Mouse (Mus musculus) intestine, embryonic 15.5 days (tissue): ENCODE results near the gene Cxcl13. TPM values are rescaled to one million over a fixed set of nuclear protein-coding genes. Genes with fewer than 3 reads are reported as not detected.
A peak's percentile ranks its signal among the peaks of the same experiment; 100 is the strongest.
"Not testable (repeated sequence)": the region's sequence is repeated elsewhere in the genome, so short reads cannot be mapped to it uniquely, and the experiment has no call there.

Experiments
- ATAC-seq: fragments of 200-750 bp; cut with Nextera tagmentation; 2 replicates; pipeline ENCODE4 v1.8.0; 2017; ENCODE audit warnings: moderate TSS enrichment, moderate library complexity
- H3K27ac ChIP-seq: fragments of 300-500 bp; sonication (generic); 2 replicates; pipeline ENCODE4 v1.5.1; 2015; ENCODE audit warnings: mild to moderate bottlenecking, inconsistent platforms
- H3K27me3 ChIP-seq: fragments of 300-500 bp; sonication (generic); replicated peaks from 2 replicates; pipeline ENCODE4 v1.6.1; 2015; ENCODE audit warnings: inconsistent platforms
- H3K36me3 ChIP-seq: fragments of 300-500 bp; sonication (generic); 2 replicates; pipeline ENCODE4 v1.6.1; 2015; ENCODE audit warnings: inconsistent platforms
- H3K4me1 ChIP-seq: fragments of 300-500 bp; sonication (generic); replicated peaks from 2 replicates; pipeline ENCODE4 v1.6.1; 2015; ENCODE audit warnings: inconsistent platforms
- H3K4me2 ChIP-seq: fragments of 300-500 bp; sonication (generic); replicated peaks from 2 replicates; pipeline ENCODE4 v1.6.1; 2015; ENCODE audit warnings: mild to moderate bottlenecking, inconsistent platforms
- H3K4me3 ChIP-seq: fragments of 300-500 bp; sonication (generic); replicated peaks from 2 replicates; pipeline ENCODE4 v1.5.1; 2015; ENCODE audit warnings: inconsistent platforms
- H3K9ac ChIP-seq: fragments of 300-500 bp; sonication (generic); 2 replicates; pipeline ENCODE4 v1.6.1; 2015; ENCODE audit warnings: inconsistent platforms
- H3K9me3 ChIP-seq: fragments of 300-500 bp; sonication (generic); 2 replicates; pipeline ENCODE4 v1.6.1; 2016; ENCODE audit warnings: inconsistent platforms
- WGBS: fragments of 180-500 bp; shearing (Covaris S2); methylation state at CpG from one replicate; pipeline ENCODE4 v1.1.7; 2015; 5-methylcytosine and 5-hydroxymethylcytosine counted together
- polyA plus RNA-seq: library from polyadenylated mRNA; unstranded; fragments of >200 nt; fragmentation: Nextera tagmentation; extraction: Ambion mirVana; gene quantifications from 2 replicates; pipeline ENCODE4 v1.2.1, GENCODE M21; 2015

Cxcl13 gene
- polyA plus RNA-seq, 1 experiment from 2014 or later: 60.8 TPM

GRCm38 (mm10) chr5:95946344-95946743 is 10.4 kb upstream of the Cxcl13 start:
- no peak overlapping the region for H3K27ac ChIP-seq
- no peaks in the 10 kb centered on the region for H3K27me3 ChIP-seq
- H3K4me3 ChIP-seq: no peak overlapping the region
- no peak overlapping the region for H3K9ac ChIP-seq
- H3K4me2 ChIP-seq: no peak overlapping the region
- no peaks in the 10 kb centered on the region for H3K4me1 ChIP-seq
- no peak for ATAC-seq
- H3K36me3 ChIP-seq: no peaks in the 10 kb centered on the region
- 71% methylated on average over 2 of the region's 2 CpGs for WGBS
- no peaks in the 10 kb centered on the region for H3K9me3 ChIP-seq

- no peak overlapping the region for H3K4me3 ChIP-seq
- H3K4me1 ChIP-seq: no peaks in the 10 kb centered on the region
- H3K9me3 ChIP-seq: no peaks in the 10 kb centered on the region
- H3K9ac ChIP-seq: no peak overlapping the region
- H3K36me3 ChIP-seq: no peaks in the 10 kb centered on the region
- H3K27me3 ChIP-seq: no peaks in the 10 kb centered on the region
- no peak overlapping the region for H3K4me2 ChIP-seq
- no peak overlapping the region for H3K27ac ChIP-seq
- ATAC-seq: no peak
- WGBS: 77% methylated on average over 3 of the region's 3 CpGs
These were observed 8.1 kb upstream of the Cxcl13 start for GRCm38 (mm10) chr5:95948641-95949040.

GRCm38 (mm10) chr5:95949946-95950701 is 6.6 kb upstream of the Cxcl13 start:
- 14% methylated on average over 19 of the region's 19 CpGs for WGBS
- Histone ChIP-seq H3K4me2 (no peak overlapping the region), H3K4me3 (no peak overlapping the region), H3K27ac (no peak overlapping the region), H3K4me1 (no peaks in the 10 kb centered on the region), H3K9ac (no peak overlapping the region), H3K27me3 (no peaks in the 10 kb centered on the region), H3K9me3 (no peaks in the 10 kb centered on the region), H3K36me3 (no peaks in the 10 kb centered on the region)
- ATAC-seq: 0 out of 2 replicates have a peak, but pooled peaks have one; percentile 20

GRCm38 (mm10) chr5:95964940-95965339 is 8.2 kb downstream of the Cxcl13 start:
- no peak for ATAC-seq
- Histone ChIP-seq H3K27me3 (no peaks in the 10 kb centered on the region), H3K4me2 (no peak overlapping the region), H3K9ac (no peak overlapping the region), H3K36me3 (no peaks in the 10 kb centered on the region), H3K4me3 (no peak overlapping the region), H3K4me1 (no peaks in the 10 kb centered on the region), H3K9me3 (no peaks in the 10 kb centered on the region), H3K27ac (no peak overlapping the region)
- WGBS: 21% methylated on average over 2 of the region's 2 CpGs

GRCm38 (mm10) chr5:95966621-95967020 is 9.9 kb downstream of the Cxcl13 start:
- no peaks in the 10 kb centered on the region for H3K27me3 ChIP-seq
- no peaks in the 10 kb centered on the region for H3K4me1 ChIP-seq
- H3K9ac ChIP-seq: no peak overlapping the region
- no peak overlapping the region for H3K27ac ChIP-seq
- no peak overlapping the region for H3K4me2 ChIP-seq
- no peak for ATAC-seq
- 23% methylated on average over 2 of the region's 2 CpGs for WGBS
- H3K36me3 ChIP-seq: no peaks in the 10 kb centered on the region
- no peak overlapping the region for H3K4me3 ChIP-seq
- H3K9me3 ChIP-seq: no peaks in the 10 kb centered on the region

- no peaks in the 10 kb centered on the region for H3K36me3 ChIP-seq
- no peak overlapping the region for H3K27ac ChIP-seq
- 32% methylated on average over 6 of the region's 6 CpGs for WGBS
- H3K27me3 ChIP-seq: no peaks in the 10 kb centered on the region
- H3K4me3 ChIP-seq: no peak overlapping the region
- no peak overlapping the region for H3K4me2 ChIP-seq
- no peaks in the 10 kb centered on the region for H3K4me1 ChIP-seq
- no peaks in the 10 kb centered on the region for H3K9me3 ChIP-seq
- ATAC-seq: 0 out of 2 replicates have a peak, but pooled peaks have one; percentile 10
- no peak overlapping the region for H3K9ac ChIP-seq
These were observed 14.1 kb downstream of the Cxcl13 start for GRCm38 (mm10) chr5:95970845-95971244.

- H3K4me2 ChIP-seq: no peak overlapping the region
- ATAC-seq: no peak
- WGBS: 74% methylated on average over 3 of the region's 3 CpGs
These were observed 15.5 kb downstream of the Cxcl13 start for GRCm38 (mm10) chr5:95972208-95972607.

GRCm38 (mm10) chr5:95973806-95974205 is 17.1 kb downstream of the Cxcl13 start:
- peak overlapping the region; percentile 35 for H3K4me2 ChIP-seq
- H3K9ac ChIP-seq, H3K27ac ChIP-seq, H3K27me3 ChIP-seq, ATAC-seq, H3K36me3 ChIP-seq, H3K4me1 ChIP-seq, H3K4me3 ChIP-seq, H3K9me3 ChIP-seq: not testable (repeated sequence)
- WGBS: 48% methylated on average over 34 of the region's 34 CpGs

More at GRCm38 (mm10) chr5:95972208-95972607, 15.5 kb downstream of the Cxcl13 start:
- Histone ChIP-seq H3K4me1 (no peaks in the 10 kb centered on the region), H3K36me3 (no peaks in the 10 kb centered on the region), H3K9me3 (no peaks in the 10 kb centered on the region), H3K9ac (no peak overlapping the region), H3K27me3 (no peaks in the 10 kb centered on the region), H3K4me3 (no peak overlapping the region), H3K27ac (no peak overlapping the region)

GRCm38 (mm10) chr5:95976299-95976698 is 19.5 kb downstream of the Cxcl13 start:
- H3K4me1 ChIP-seq: no peaks in the 10 kb centered on the region
- H3K9me3 ChIP-seq: no peaks in the 10 kb centered on the region
- H3K9ac ChIP-seq: no peak overlapping the region
- H3K4me2 ChIP-seq: no peak overlapping the region
- no peaks in the 10 kb centered on the region for H3K27me3 ChIP-seq
- no peak overlapping the region for H3K27ac ChIP-seq
- H3K4me3 ChIP-seq: no peak overlapping the region
- ATAC-seq: no peak
- 80% methylated on average over 1 of the region's 1 CpGs for WGBS
- H3K36me3 ChIP-seq: no peaks in the 10 kb centered on the region

GRCm38 (mm10) chr5:95983797-95984486 is 27.2 kb downstream of the Cxcl13 start:
- no peak overlapping the region for H3K9ac ChIP-seq
- no peaks in the 10 kb centered on the region for H3K27me3 ChIP-seq
- no peak overlapping the region for H3K4me3 ChIP-seq
- ATAC-seq: no peak
- H3K9me3 ChIP-seq: no peaks in the 10 kb centered on the region
- 46% methylated on average over 5 of the region's 5 CpGs for WGBS
- no peak overlapping the region for H3K27ac ChIP-seq
- H3K36me3 ChIP-seq: no peaks in the 10 kb centered on the region
- H3K4me2 ChIP-seq: no peak overlapping the region
- H3K4me1 ChIP-seq: no peaks in the 10 kb centered on the region

- no peaks in the 10 kb centered on the region for H3K9me3 ChIP-seq
- 19% methylated on average over 12 of the region's 12 CpGs for WGBS
- no peaks in the 10 kb centered on the region for H3K4me1 ChIP-seq
- H3K27me3 ChIP-seq: no peaks in the 10 kb centered on the region
- no peaks in the 10 kb centered on the region for H3K36me3 ChIP-seq
- no peak overlapping the region for H3K9ac ChIP-seq
- H3K27ac ChIP-seq: no peak overlapping the region
- no peak overlapping the region for H3K4me2 ChIP-seq
- no peak overlapping the region for H3K4me3 ChIP-seq
- ATAC-seq: peak; percentile 78
These were observed 34.9 kb downstream of the Cxcl13 start for GRCm38 (mm10) chr5:95991339-95992292.

GRCm38 (mm10) chr5:95997276-95997675 is 40.5 kb downstream of the Cxcl13 start:
- H3K9ac ChIP-seq: no peak overlapping the region

More at GRCm38 (mm10) chr5:95997276-95997675, 40.5 kb downstream of the Cxcl13 start:
- 83% methylated on average over 3 of the region's 3 CpGs for WGBS
- H3K27me3 ChIP-seq: no peaks in the 10 kb centered on the region
- H3K27ac ChIP-seq: no peak overlapping the region
- no peaks in the 10 kb centered on the region for H3K4me1 ChIP-seq
- no peaks in the 10 kb centered on the region for H3K36me3 ChIP-seq
- no peak for ATAC-seq
- H3K4me2 ChIP-seq: no peak overlapping the region
- no peaks in the 10 kb centered on the region for H3K9me3 ChIP-seq
- no peak overlapping the region for H3K4me3 ChIP-seq
